Mouse (Mus musculus): ENCODE measurements around the gene Auts2. TPM values are rescaled to one million over a fixed set of nuclear protein-coding genes. Genes with fewer than 3 reads are reported as not detected.

The Auts2 gene
- polyA plus RNA-seq, 1 experiment from 2014 or later = 27.7 TPM

DNA sequence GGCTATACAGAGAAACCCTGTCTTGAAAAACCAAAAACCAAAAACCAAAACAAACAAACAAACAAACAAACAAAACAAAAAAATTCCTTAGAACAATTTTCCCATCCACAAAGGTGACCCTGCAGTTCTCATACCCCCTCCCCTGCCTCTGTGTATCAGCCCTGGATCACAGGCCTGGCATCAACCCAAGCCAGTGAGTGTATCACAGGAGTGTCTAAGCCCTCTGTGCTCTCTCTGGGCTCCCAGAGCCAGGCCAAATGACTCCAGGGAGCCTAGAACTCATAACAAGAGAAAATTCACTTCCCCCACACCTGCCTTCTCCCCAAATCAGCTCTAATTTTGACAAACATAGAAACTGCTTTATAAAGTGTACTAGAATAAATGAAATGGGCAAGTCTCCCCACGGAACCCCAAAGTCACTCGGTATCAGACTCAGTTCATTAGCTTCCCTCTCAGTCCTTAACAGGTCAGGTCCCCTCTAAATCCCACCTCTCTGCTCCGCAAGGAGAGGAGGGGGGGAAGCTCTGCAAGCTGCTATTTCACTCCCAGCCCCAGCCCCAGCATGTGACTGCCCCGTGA is 896.0 kb downstream of the Auts2 start:
- no peak for ATAC-seq (replicated peaks; ENCODE audit: low FRiP score)
- H3K4me3 ChIP-seq (replicated peaks) = no peak overlapping the region
- peaks cover 73% of the 10 kb centered on the region for H3K4me1 ChIP-seq
- no peak overlapping the region for H3K27ac ChIP-seq
- no peaks in the 10 kb centered on the region for H3K27me3 ChIP-seq
- no peaks in the 10 kb centered on the region for H3K9me3 ChIP-seq (replicated peaks)
- no peak overlapping the region for H3K9ac ChIP-seq
- no peak overlapping the region for H3K4me2 ChIP-seq
- WGBS = 32% methylated on average over 4 of the region's 4 CpGs
- no peaks in the 10 kb centered on the region for H3K36me3 ChIP-seq

DNA sequence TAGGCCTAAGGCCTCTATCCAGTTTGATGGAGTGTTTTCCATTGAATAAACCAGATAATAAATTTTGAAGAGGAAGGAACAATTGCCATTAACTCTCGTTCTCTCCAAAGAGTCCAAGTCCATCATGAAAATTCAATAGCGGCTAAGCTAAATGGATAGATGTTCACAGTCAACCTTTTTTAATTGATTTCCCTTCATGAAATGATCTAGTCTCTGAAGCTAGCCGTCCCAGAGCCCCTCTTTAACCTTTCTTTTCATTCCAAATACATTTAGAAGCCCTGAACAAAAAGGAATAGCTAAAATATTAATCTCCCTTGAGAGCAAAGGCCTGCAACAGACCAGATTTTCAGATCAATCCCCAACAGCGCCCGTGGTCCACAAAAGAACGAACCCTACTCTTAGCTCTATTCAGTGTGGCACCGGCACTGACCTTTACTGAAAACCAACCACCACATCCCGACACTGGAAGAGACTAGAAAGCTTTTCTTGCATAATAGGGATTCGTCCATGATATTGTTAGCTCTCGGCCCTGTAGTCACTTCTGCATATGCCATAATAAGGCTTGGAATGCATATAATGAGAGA is 896.9 kb downstream of the Auts2 start:
- WGBS = 75% methylated on average over 10 of the region's 10 CpGs
- H3K4me3 ChIP-seq (replicated peaks) = no peak overlapping the region
- peaks cover 75% of the 10 kb centered on the region for H3K4me1 ChIP-seq
- no peak overlapping the region for H3K9ac ChIP-seq
- no peak overlapping the region for H3K27ac ChIP-seq
- H3K4me2 ChIP-seq = no peak overlapping the region
- H3K36me3 ChIP-seq = no peaks in the 10 kb centered on the region
- H3K27me3 ChIP-seq = no peaks in the 10 kb centered on the region
- H3K9me3 ChIP-seq (replicated peaks) = no peaks in the 10 kb centered on the region
- no peak for ATAC-seq (replicated peaks; ENCODE audit: low FRiP score)

DNA sequence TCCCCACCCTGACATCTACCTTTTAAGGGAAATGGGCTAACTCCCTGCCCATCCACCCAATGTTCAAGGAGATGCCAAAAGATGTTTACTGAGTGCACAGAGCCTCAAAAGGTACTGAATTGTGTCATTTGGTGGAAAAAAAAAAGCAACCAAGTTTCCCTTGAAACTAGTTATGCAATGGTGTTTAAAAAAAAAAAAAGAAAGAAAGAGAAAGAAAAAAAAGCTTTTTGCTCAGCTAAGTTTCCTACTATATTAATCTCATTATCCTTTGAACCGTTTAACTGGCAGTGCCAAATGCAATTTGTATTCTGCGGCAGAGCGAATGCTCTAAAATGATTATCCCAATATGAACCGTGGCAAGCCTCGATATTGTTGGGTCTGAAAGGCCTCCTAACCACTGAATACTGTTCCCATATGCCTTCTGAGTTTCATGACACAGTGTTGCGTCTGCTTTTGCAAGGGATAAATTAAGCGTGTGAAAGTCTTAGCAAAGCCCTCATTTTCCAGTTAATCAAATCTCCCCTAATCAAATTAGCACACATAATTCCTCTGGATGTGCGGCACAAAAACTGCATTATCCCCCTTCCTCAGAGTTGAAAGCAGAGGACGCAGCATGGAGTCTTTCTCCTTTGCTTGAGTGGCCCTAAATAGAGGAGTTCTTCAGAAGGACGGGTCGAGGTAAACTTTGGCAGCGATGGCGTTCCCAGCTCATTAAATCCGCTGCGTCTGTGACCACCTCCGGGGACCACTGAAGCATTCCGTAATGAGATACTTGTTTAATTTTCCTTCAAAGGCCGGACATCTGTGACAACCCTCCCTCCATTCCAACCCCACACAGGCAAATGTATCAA is 897.6 kb downstream of the Auts2 start:
- Histone ChIP-seq H3K4me2 (no peak overlapping the region), H3K4me3 (replicated peaks) (no peak overlapping the region), H3K9me3 (replicated peaks) (no peaks in the 10 kb centered on the region), H3K36me3 (no peaks in the 10 kb centered on the region), H3K4me1 (peaks cover 71% of the 10 kb centered on the region), H3K27me3 (no peaks in the 10 kb centered on the region), H3K27ac (0 out of 2 replicates have a peak overlapping the region, but pooled peaks have one; percentile 32), H3K9ac (no peak overlapping the region)
- no peak; the same call in 1 of the 2 replicates for ATAC-seq (replicated peaks; ENCODE audit: low FRiP score)
- WGBS = 39% methylated on average over 18 of the region's 18 CpGs

DNA sequence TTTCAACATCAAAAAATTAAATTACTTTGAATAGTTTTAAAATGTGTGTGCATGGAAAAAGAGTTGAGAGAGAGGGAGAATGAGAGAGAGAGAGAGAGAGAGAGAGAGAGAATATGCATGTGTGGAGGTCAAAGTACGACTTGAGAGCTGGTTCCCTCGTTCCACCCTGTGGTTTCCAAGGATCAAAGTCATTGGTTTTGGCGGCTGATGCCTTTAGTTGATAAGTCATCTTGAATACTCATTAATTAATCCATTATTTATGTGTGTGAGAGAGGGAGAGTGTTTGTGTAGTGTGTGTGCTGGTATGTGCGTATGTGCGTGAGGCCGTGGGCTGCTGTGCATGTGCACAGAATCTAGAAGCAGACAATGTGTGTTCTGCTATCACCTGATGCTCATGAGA is 898.8 kb downstream of the Auts2 start:
- no peaks in the 10 kb centered on the region for H3K9me3 ChIP-seq (replicated peaks)
- H3K4me3 ChIP-seq (replicated peaks) = no peak overlapping the region
- no peaks in the 10 kb centered on the region for H3K36me3 ChIP-seq
- H3K4me2 ChIP-seq = no peak overlapping the region
- H3K4me1 ChIP-seq = peaks cover 66% of the 10 kb centered on the region
- H3K27ac ChIP-seq = no peak overlapping the region
- no peak overlapping the region for H3K9ac ChIP-seq
- no peaks in the 10 kb centered on the region for H3K27me3 ChIP-seq
- no peak for ATAC-seq (replicated peaks; ENCODE audit: low FRiP score)
- WGBS = 61% methylated on average over 6 of the region's 6 CpGs

DNA sequence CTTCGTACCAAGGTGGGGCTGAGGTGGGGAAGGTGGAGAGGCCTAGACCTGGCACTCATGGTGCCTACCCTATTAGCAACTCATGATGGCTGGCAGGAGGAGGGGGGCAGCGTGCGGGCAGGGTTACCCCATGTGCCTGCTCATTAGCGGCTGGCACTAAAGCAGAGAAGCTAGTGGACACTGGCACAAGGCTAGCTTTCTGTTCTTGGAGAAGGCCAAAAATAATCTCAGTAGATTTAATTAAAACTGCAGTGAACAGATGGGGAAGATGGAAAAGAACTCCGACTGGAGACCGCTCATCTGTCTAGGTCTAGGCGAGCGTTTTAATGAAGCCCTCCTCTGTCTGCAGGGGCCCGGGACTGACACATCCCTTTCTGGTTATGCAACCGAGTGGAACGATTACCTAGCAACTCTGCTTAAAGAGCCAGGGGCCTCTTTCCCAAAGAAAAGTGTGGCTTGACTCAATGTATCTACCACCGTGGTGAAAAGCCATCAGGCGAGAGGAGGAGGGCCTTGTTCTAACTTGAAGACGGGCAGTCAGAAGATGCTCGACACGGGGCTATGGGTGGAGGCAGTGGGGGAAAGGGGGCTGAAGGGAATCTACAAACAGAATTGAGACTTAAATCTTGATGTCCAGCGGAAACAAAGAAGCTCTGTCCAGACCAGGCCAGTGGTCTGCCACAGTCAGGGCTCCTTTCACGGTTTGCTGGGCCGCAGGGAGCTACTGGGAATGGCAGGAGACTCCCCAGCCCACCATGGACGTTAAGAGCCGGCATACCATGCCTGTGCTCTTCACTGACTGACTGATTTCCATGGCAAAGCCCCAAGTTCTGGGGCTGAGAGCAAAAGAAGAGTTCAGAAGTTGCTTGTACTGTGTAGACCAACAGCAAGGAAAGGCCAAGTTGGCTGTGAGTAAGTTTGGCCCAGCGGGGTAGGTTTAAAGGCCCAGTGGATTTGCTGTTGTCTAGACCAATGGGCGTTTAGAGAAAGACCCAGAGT is 899.7 kb downstream of the Auts2 start:
- Histone ChIP-seq H3K27ac (peak overlapping the region; percentile 84), H3K4me1 (peaks cover 66% of the 10 kb centered on the region), H3K4me2 (peak overlapping the region; percentile 29; the same call in 1 of the 2 replicates), H3K36me3 (no peaks in the 10 kb centered on the region), H3K9ac (no peak overlapping the region), H3K4me3 (replicated peaks) (no peak overlapping the region), H3K27me3 (no peaks in the 10 kb centered on the region), H3K9me3 (replicated peaks) (no peaks in the 10 kb centered on the region)
- 54% methylated on average over 23 of the region's 23 CpGs for WGBS
- ATAC-seq (replicated peaks; ENCODE audit: low FRiP score) = peak; percentile 85

DNA sequence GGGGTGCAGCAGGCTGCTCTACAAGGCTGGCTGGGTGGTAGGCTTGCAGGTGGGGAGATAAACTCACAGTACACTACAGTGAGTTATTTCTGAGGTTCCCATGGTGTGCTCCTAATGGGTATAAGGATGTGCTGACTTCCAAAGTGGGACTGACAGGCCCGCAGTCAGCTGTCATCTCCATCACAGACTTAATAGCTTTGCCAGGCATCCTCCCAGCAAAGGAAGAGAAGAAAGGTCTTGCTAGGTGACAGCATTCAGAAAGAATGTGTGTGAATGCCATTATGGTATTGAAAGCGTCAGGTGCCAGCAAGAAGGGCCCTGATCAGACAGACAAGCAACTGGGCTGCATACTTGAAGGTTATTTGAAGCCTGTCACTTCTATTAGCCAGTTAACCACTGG is 900.4 kb downstream of the Auts2 start:
- Histone ChIP-seq H3K27ac (peak overlapping the region; percentile 84; the same call in 1 of the 2 replicates), H3K27me3 (no peaks in the 10 kb centered on the region), H3K9ac (no peak overlapping the region), H3K4me2 (no peak overlapping the region), H3K36me3 (no peaks in the 10 kb centered on the region), H3K4me3 (replicated peaks) (no peak overlapping the region), H3K4me1 (peaks cover 60% of the 10 kb centered on the region), H3K9me3 (replicated peaks) (no peaks in the 10 kb centered on the region)
- no peak for ATAC-seq (replicated peaks; ENCODE audit: low FRiP score)
- 52% methylated on average over 2 of the region's 2 CpGs for WGBS

DNA sequence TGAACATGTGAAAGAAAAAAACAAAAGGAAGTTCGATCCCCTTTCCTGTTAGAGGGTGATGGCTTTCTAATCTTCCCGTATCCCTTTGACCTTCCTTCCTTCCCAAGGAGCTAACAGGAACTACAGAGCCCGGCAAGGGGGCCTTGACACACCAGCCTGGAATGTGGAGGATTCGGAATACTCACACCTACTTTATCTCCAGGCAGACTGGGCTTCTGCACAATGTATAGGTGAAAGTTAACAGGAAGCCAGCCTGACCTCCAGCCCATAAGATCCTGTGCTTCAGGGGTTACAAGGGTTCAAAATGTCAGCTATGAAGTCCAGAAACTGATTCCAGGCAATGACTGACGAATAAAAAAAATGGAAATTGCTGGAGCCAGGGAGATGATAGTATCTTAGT is 906.7 kb downstream of the Auts2 start:
- Histone ChIP-seq H3K27ac (no peak overlapping the region), H3K27me3 (no peaks in the 10 kb centered on the region), H3K9me3 (replicated peaks) (no peaks in the 10 kb centered on the region), H3K4me3 (replicated peaks) (no peak overlapping the region), H3K4me2 (no peak overlapping the region), H3K36me3 (no peaks in the 10 kb centered on the region), H3K4me1 (peaks cover 22% of the 10 kb centered on the region), H3K9ac (no peak overlapping the region)
- ATAC-seq (replicated peaks; ENCODE audit: low FRiP score) = no peak
- WGBS = 81% methylated on average over 5 of the region's 5 CpGs

DNA sequence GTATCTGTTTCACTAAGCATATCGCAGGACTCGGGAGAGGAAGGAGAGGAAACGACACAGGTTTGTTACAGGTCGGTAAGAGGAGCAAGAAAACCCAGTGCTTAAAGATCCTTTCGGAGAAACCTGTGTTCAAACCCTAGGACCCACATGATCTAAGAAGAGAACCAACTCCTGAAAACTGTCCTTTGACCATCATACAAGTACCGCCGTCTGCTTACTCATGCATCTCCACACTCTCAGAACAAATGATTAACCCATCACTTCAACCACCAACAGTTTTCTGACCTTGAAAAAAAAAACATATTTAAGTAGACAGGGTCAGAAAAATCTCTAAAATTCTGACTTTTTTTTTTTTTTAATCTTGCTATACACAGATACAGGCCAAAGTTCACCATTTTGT is 908.4 kb downstream of the Auts2 start:
- Histone ChIP-seq H3K36me3 (no peaks in the 10 kb centered on the region), H3K9ac (no peak overlapping the region), H3K4me3 (replicated peaks) (no peak overlapping the region), H3K27ac (no peak overlapping the region), H3K4me1 (peaks cover 26% of the 10 kb centered on the region), H3K9me3 (replicated peaks) (no peaks in the 10 kb centered on the region), H3K4me2 (no peak overlapping the region), H3K27me3 (no peaks in the 10 kb centered on the region)
- 80% methylated on average over 7 of the region's 7 CpGs for WGBS
- ATAC-seq (replicated peaks; ENCODE audit: low FRiP score) = no peak

DNA sequence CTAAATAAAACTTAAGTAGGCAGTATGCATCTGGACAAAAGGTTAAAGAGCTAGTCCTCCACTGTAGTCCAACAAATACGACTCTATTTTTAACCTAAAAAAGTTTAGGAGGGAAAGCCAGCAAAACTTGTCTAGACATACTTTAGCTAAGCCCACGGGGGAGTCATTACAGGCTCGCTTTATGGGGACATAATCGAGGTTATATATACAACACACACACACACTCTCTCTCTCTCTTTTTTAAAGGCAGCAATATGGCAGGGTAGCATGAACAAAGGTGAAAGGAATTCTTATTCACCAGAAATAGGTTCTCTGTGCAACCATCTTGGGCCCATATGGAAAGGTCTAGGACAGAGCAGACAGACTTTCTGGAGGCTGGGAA is 911.2 kb downstream of the Auts2 start:
- H3K4me1 ChIP-seq = peaks cover 31% of the 10 kb centered on the region
- H3K27me3 ChIP-seq = no peaks in the 10 kb centered on the region
- no peak overlapping the region for H3K4me2 ChIP-seq
- H3K36me3 ChIP-seq = no peaks in the 10 kb centered on the region
- peak overlapping the region; percentile 24 for H3K27ac ChIP-seq
- no peaks in the 10 kb centered on the region for H3K9me3 ChIP-seq (replicated peaks)
- no peak overlapping the region for H3K9ac ChIP-seq
- WGBS = 39% methylated on average over 4 of the region's 4 CpGs
- ATAC-seq (replicated peaks; ENCODE audit: low FRiP score) = no peak
- H3K4me3 ChIP-seq (replicated peaks) = no peak overlapping the region

DNA sequence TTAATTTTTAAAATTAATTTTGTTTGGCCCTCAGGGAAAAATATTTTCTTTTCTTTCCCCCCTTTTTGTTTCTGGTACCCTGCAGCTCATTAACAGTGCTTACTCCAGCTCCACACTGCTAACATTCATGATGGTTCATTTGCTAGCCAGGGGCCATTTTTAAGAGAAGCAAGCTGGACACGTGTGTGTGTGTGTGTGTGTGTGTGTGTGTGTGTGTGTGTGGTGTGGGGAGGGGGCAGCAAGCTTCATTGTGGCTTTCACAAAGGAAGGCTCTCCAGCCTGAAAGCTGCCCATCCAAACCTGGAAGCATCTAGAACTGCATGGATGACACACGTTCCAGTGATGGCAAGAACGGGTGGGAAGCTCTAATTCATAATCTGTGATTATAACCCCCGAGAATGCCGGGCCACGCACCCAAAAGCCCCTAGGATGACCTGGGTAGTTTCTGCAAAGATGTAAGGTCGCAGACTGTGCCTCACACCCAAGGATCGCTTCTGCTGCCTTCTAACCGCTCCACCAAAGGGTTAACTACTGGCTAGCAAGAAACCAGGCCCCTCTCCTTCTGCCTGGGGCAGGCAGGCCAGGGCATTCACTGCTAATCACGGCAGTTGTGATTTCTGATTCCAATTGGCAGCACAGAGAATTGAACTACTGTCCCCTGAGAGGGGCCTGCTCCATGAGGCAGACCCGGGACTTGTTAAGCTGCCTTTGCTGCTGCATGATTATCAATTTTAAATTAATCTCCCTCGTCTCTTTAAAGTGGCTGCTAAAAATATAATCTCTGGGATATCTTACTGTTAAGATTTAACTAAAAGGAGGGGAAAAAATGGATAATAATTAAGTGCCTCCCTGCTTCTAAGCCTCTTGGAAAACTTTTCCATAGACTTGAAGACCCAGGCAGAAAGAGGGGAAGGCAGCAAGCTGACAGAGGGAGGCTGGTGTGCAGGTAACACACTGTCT is 911.8 kb downstream of the Auts2 start:
- Histone ChIP-seq H3K27me3 (no peaks in the 10 kb centered on the region), H3K4me1 (peaks cover 31% of the 10 kb centered on the region), H3K9ac (no peak overlapping the region), H3K36me3 (no peaks in the 10 kb centered on the region), H3K4me3 (replicated peaks) (no peak overlapping the region), H3K27ac (peak overlapping the region; percentile 24), H3K4me2 (no peak overlapping the region), H3K9me3 (replicated peaks) (no peaks in the 10 kb centered on the region)
- ATAC-seq (replicated peaks; ENCODE audit: low FRiP score) = no peak
- WGBS = 40% methylated on average over 12 of the region's 12 CpGs

DNA sequence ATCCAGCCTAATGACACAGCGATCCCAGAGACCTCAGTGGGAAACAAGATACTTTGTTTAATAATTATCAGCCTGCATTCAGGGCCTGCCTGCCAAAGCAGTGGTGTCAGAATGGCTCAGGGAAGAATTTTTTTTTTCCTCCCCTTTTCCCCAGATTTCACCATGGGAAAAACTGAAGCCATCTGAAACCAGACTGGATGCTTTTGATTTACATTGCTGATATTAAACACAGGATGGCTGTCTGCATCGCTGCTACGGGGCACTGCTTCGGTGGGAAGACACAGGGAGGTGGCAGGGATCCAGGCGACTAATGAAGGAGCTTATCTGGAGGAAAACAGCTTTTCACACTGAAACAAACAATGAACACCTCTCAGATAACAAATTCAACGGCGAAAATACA is 912.6 kb downstream of the Auts2 start:
- Histone ChIP-seq H3K27ac (peak overlapping the region; percentile 24), H3K4me3 (replicated peaks) (no peak overlapping the region), H3K9me3 (replicated peaks) (no peaks in the 10 kb centered on the region), H3K4me2 (no peak overlapping the region), H3K36me3 (no peaks in the 10 kb centered on the region), H3K27me3 (no peaks in the 10 kb centered on the region), H3K4me1 (peaks cover 31% of the 10 kb centered on the region), H3K9ac (no peak overlapping the region)
- WGBS = 19% methylated on average over 7 of the region's 7 CpGs
- no peak for ATAC-seq (replicated peaks; ENCODE audit: low FRiP score)
